Mouse (Mus musculus) midbrain, embryonic 15.5 days (tissue): Measurements from ENCODE around the gene Tuba1c. TPM values are rescaled to one million over a fixed set of nuclear protein-coding genes. Genes with fewer than 3 reads are reported as not detected.
"Not testable (repeated sequence)": the region's sequence is repeated elsewhere in the genome, so short reads cannot be mapped to it uniquely, and the experiment has no call there.

Experiments
- ATAC-seq: fragments of 200-750 bp; cut with Nextera tagmentation; replicated peaks from 2 replicates; pipeline ENCODE4 v1.8.0; 2017; ENCODE audit warnings: moderate TSS enrichment
- H3K27ac ChIP-seq: fragments of 300-500 bp; sonication (generic); 2 replicates; pipeline ENCODE4 v1.5.1; 2015; ENCODE audit warnings: mild to moderate bottlenecking, inconsistent platforms
- H3K27me3 ChIP-seq: fragments of 300-500 bp; sonication (generic); replicated peaks from 2 replicates; pipeline ENCODE4 v1.6.1; 2015; ENCODE audit warnings: inconsistent platforms
- H3K36me3 ChIP-seq: fragments of 300-500 bp; sonication (generic); replicated peaks from 2 replicates; pipeline ENCODE4 v1.6.1; 2015; ENCODE audit warnings: inconsistent platforms
- H3K4me1 ChIP-seq: fragments of 300-500 bp; sonication (generic); 2 replicates; pipeline ENCODE4 v1.6.1; 2015; ENCODE audit warnings: inconsistent platforms
- H3K4me2 ChIP-seq: fragments of 300-500 bp; sonication (generic); 2 replicates; pipeline ENCODE4 v1.6.1; 2015; ENCODE audit warnings: inconsistent platforms, mild to moderate bottlenecking, moderate library complexity
- H3K4me3 ChIP-seq: fragments of 300-500 bp; sonication (generic); 2 replicates; pipeline ENCODE4 v1.5.1; 2015; ENCODE audit warnings: mild to moderate bottlenecking, inconsistent platforms
- H3K9ac ChIP-seq: fragments of 300-500 bp; sonication (generic); 2 replicates; pipeline ENCODE4 v1.6.1; 2015; ENCODE audit warnings: mild to moderate bottlenecking, inconsistent platforms
- H3K9me3 ChIP-seq: fragments of 300-500 bp; sonication (generic); 2 replicates; pipeline ENCODE4 v1.6.1; 2016; ENCODE audit warnings: inconsistent platforms
- WGBS: fragments of 180-500 bp; shearing (Covaris S2); methylation state at CpG from one replicate; pipeline ENCODE4 v1.1.7; 2015; ENCODE audit warnings: mixed read lengths; 5-methylcytosine and 5-hydroxymethylcytosine counted together
- polyA plus RNA-seq: library from polyadenylated mRNA; unstranded; fragments of >200 nt; fragmentation: Nextera tagmentation; extraction: Ambion mirVana; gene quantifications from 2 replicates; pipeline ENCODE4 v1.2.1, GENCODE M21; 2015

The Tuba1c gene
- polyA plus RNA-seq, 1 experiment from 2014 or later = 16.4 TPM

GRCm38 (mm10) chr15:99036249-99036905, 6.7 kb downstream of the Tuba1c start:
- Histone ChIP-seq H3K9ac (no peak overlapping the region), H3K27me3 (no peaks in the 10 kb centered on the region), H3K9me3 (no peaks in the 10 kb centered on the region), H3K4me3 (no peak overlapping the region), H3K36me3 (no peaks in the 10 kb centered on the region), H3K4me1 (0 out of 2 replicates have a peak, but pooled peaks cover 14% of the 10 kb centered on the region), H3K27ac (no peak overlapping the region), H3K4me2 (no peak overlapping the region)
- WGBS = 85% methylated on average over 8 of the region's 8 CpGs
- no peak for ATAC-seq

GRCm38 (mm10) chr15:99038025-99038424, 8.3 kb downstream of the Tuba1c start:
- Histone ChIP-seq H3K36me3 (no peaks in the 10 kb centered on the region), H3K9me3 (no peaks in the 10 kb centered on the region), H3K27me3 (no peaks in the 10 kb centered on the region), H3K27ac (no peak overlapping the region), H3K4me1 (0 out of 2 replicates have a peak, but pooled peaks cover 9% of the 10 kb centered on the region), H3K4me2 (no peak overlapping the region), H3K9ac (no peak overlapping the region), H3K4me3 (no peak overlapping the region)
- no peak for ATAC-seq
- 100% methylated on average over 1 of the region's 1 CpGs for WGBS

DNA sequence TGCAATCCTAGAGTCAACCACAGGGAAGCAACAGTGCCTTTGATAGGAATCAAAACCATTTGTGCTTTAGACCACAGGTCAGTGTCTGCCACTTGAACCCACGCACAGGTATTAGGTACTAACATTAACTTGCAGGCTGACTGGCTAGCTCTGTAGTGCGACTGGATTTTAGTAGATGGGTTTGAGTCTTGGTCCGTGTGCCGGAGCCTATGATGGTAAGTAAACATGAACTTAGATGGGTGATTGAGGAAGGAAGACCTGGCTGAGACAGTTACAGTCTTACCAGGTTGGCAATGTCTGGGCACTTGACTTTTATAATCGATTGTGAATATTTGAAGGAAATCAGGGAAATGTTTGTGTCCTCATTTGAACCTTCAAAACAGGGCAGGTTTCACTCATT, 9.1 kb downstream of the Tuba1c start:
- H3K9me3 ChIP-seq = no peaks in the 10 kb centered on the region
- H3K27ac ChIP-seq = no peak overlapping the region
- no peaks in the 10 kb centered on the region for H3K27me3 ChIP-seq
- 0 out of 2 replicates have a peak, but pooled peaks cover 9% of the 10 kb centered on the region for H3K4me1 ChIP-seq
- H3K4me2 ChIP-seq = no peak overlapping the region
- no peak overlapping the region for H3K9ac ChIP-seq
- H3K36me3 ChIP-seq = no peaks in the 10 kb centered on the region
- ATAC-seq = no peak
- no peak overlapping the region for H3K4me3 ChIP-seq
- WGBS = 91% methylated on average over 5 of the region's 5 CpGs

DNA sequence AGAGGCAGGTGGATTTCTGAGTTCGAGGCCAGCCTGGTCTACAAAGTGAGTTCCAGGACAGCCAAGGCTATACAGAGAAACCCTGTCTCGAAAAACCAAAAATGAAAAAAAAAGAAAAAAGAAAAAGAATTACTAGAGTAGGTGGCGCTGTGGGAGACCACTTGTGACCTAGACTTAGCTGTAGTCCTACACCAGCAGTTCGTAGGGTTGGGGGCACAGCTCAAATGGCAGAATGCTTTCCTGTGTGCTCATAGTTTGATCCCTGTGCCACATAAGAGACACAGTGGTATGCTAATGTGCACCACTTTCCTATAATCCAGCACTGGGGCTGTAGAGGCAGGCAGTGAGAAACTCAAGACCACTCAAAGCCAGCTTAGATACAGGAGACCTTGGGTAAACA, 9.6 kb downstream of the Tuba1c start:
- no peaks in the 10 kb centered on the region for H3K36me3 ChIP-seq
- H3K4me3 ChIP-seq = no peak overlapping the region
- WGBS = 87% methylated on average over 4 of the region's 4 CpGs
- H3K4me2 ChIP-seq = no peak overlapping the region
- no peaks in the 10 kb centered on the region for H3K9me3 ChIP-seq
- no peaks in the 10 kb centered on the region for H3K27me3 ChIP-seq
- no peak for ATAC-seq
- no peak overlapping the region for H3K9ac ChIP-seq
- H3K4me1 ChIP-seq = 0 out of 2 replicates have a peak, but pooled peaks cover 9% of the 10 kb centered on the region
- H3K27ac ChIP-seq = no peak overlapping the region

DNA sequence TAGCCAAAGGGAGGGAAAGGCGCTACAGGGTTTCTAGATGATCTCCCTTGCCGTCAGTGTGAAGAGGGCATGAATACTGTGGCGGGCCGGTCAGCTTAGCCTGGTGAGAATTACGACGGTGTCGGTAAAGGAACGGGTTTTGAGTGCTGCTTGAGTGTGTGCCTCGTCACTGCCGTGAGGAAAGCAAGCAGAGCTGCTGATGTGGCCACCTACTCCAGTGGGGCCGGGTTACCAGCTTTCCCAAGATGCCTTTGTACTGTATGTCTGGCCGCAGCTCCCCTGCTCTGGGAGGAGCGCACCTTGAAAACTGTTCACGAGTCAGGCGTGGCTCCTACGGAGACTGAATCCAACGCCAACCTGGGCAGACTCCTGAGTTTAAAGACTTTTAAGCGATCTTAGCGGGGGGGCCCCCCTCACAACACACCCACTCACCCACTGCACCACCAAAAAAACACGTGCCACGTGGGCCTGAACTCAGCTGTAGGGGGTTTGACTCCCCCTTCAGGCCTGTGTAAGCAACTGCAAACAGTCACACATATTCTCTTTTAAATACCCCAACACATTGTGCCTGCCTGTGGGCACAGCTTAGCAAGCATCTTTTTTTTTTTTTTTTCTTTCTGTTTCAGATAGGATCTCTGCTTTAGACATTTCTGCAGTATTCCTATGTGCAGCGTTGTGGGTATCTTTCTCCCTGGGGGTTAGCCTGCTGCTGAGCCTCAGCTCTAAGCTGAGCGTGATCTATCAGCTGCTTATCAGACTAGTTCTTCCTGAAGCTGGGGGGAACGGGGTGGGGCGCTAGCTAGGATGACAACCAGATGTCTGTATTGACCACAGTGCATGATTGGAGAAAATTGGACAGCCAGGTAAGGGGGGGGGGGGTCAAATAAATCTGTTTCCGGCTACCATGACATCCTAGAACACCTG, 10.6 kb downstream of the Tuba1c start:
- Histone ChIP-seq H3K9ac (no peak overlapping the region), H3K36me3 (no peaks in the 10 kb centered on the region), H3K4me2 (no peak overlapping the region), H3K27ac (no peak overlapping the region), H3K4me3 (no peak overlapping the region), H3K27me3 (no peaks in the 10 kb centered on the region), H3K9me3 (no peaks in the 10 kb centered on the region), H3K4me1 (0 out of 2 replicates have a peak, but pooled peaks cover 9% of the 10 kb centered on the region)
- ATAC-seq = no peak
- 68% methylated on average over 26 of the region's 26 CpGs for WGBS

DNA sequence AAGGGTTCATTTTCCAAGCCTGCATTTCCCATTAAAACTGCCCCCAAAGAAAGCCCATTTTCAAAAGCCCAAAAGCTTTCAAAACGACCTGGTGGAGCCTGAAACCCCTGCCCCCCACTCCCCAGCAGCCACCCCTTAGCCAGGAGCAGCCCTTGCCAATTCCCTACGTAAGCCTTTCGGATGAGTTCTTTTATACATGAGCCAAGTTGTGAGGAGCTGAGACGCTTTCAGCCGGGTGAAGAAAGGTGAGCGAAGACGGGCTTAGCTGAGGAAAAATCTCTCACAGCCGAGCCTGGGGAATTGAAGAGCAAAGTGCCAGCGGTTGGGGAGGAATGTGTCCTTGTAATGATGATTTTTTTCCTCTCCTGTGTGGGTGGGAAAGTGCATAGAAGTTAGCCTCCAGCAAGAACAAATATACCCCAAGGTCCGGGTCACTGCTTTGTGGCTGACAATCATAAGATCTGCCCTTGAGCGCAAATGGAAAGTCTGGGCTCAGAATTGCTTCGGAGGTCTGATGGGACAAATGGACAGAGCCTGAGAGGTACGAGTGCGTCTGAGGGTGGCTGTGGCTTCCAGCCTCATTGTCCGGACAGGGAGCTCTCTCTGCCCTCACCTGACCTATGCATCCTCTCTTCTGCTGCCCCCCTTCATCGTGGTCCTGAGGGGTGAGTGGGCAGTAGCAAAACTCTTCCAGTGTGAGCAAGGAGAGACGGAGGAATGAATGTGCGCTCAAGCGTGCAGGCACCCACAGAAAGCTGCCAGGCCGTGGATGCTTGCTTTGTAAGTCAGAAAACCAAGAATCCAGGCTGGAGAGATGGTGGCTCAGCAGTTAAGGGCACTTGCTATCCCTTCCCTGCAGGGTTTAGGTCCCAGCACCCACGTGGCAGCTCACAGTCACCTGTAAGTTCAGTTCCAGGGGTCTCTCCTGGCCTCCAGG, 11.5 kb downstream of the Tuba1c start:
- no peak overlapping the region for H3K4me2 ChIP-seq
- no peaks in the 10 kb centered on the region for H3K27me3 ChIP-seq
- 0 out of 2 replicates have a peak, but pooled peaks cover 9% of the 10 kb centered on the region for H3K4me1 ChIP-seq
- H3K9me3 ChIP-seq = no peaks in the 10 kb centered on the region
- H3K27ac ChIP-seq = no peak overlapping the region
- 41% methylated on average over 21 of the region's 21 CpGs for whole genome bisulfite sequencing
- no peak overlapping the region for H3K4me3 ChIP-seq
- no peak for ATAC-seq
- no peaks in the 10 kb centered on the region for H3K36me3 ChIP-seq
- no peak overlapping the region for H3K9ac ChIP-seq

DNA sequence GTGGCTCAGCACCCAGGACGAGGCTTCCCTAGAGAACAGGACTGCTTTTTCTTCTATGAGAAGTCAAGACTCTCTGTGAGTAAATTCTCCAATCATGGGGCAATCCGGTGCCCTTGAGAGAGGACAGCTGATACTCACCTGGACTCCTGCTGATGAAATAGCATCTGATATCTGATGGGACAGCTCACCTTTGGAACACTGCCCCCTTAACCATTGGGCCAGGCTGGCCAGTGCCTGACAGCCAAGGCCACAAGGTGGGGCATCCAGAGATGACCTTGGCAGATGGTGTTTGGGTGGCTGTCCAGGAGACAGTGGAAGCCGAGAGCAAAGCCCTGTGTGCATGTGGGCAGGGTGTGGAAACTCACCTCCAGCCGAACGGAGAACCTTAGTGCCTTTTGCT, 12.6 kb downstream of the Tuba1c start:
- Histone ChIP-seq H3K27ac (no peak overlapping the region), H3K9me3 (no peaks in the 10 kb centered on the region), H3K4me2 (no peak overlapping the region), H3K4me3 (no peak overlapping the region), H3K27me3 (no peaks in the 10 kb centered on the region), H3K9ac (no peak overlapping the region), H3K4me1 (0 out of 2 replicates have a peak, but pooled peaks cover 9% of the 10 kb centered on the region), H3K36me3 (no peaks in the 10 kb centered on the region)
- ATAC-seq = no peak
- WGBS = 88% methylated on average over 5 of the region's 5 CpGs

GRCm38 (mm10) chr15:99044854-99045253, 15.2 kb downstream of the Tuba1c start:
- H3K27me3 ChIP-seq = no peaks in the 10 kb centered on the region
- 0 out of 2 replicates have a peak, but pooled peaks cover 9% of the 10 kb centered on the region for H3K4me1 ChIP-seq
- no peak overlapping the region for H3K9ac ChIP-seq
- H3K27ac ChIP-seq = no peak overlapping the region
- ATAC-seq = no peak
- H3K9me3 ChIP-seq = no peaks in the 10 kb centered on the region
- no peaks in the 10 kb centered on the region for H3K36me3 ChIP-seq
- no peak overlapping the region for H3K4me2 ChIP-seq
- WGBS = 61% methylated on average over 3 of the region's 3 CpGs
- no peak overlapping the region for H3K4me3 ChIP-seq

- not testable (repeated sequence) for H3K9ac ChIP-seq, H3K9me3 ChIP-seq, H3K27ac ChIP-seq, H3K4me3 ChIP-seq, H3K4me2 ChIP-seq, H3K27me3 ChIP-seq, H3K36me3 ChIP-seq, ATAC-seq, H3K4me1 ChIP-seq
- WGBS = 77% methylated on average over 6 of the region's 6 CpGs
These were observed 16.0 kb downstream of the Tuba1c start for GRCm38 (mm10) chr15:99045734-99046133.

- H3K4me3 ChIP-seq = no peak overlapping the region
- H3K9ac ChIP-seq = no peak overlapping the region
- no peaks in the 10 kb centered on the region for H3K36me3 ChIP-seq
- peaks cover 24% of the 10 kb centered on the region for H3K27me3 ChIP-seq
- H3K27ac ChIP-seq = no peak overlapping the region
- no peaks in the 10 kb centered on the region for H3K9me3 ChIP-seq
- WGBS = 29% methylated on average over 13 of the region's 13 CpGs
- H3K4me2 ChIP-seq = no peak overlapping the region
- H3K4me1 ChIP-seq = peaks cover 8% of the 10 kb centered on the region; the same call in 1 of the 2 replicates
- ATAC-seq = no peak
These were observed 20.0 kb downstream of the Tuba1c start for GRCm38 (mm10) chr15:99049473-99050253.

GRCm38 (mm10) chr15:99053373-99053772, 23.7 kb downstream of the Tuba1c start:
- peaks cover 61% of the 10 kb centered on the region for H3K27me3 ChIP-seq
- H3K4me1 ChIP-seq = peaks cover 29% of the 10 kb centered on the region
- H3K4me3 ChIP-seq = no peak overlapping the region
- no peak for ATAC-seq
- H3K9me3 ChIP-seq = no peaks in the 10 kb centered on the region
- no peaks in the 10 kb centered on the region for H3K36me3 ChIP-seq
- WGBS = 9% methylated on average over 9 of the region's 9 CpGs
- no peak overlapping the region for H3K9ac ChIP-seq
- H3K27ac ChIP-seq = no peak overlapping the region
- no peak overlapping the region for H3K4me2 ChIP-seq
